Mouse (Mus musculus): ENCODE measurements at regions not wholly inside any gene's neighbourhood (a gene's known extent, or its start where the extent isn't known, plus 50 kb on each side); places are given as distances from the start of the nearest gene placed in this dataset.

GRCm38 (mm10) chr5:50145458-50146083 is 86.8 kb upstream of the Adgra3 start:
- TF ChIP-seq EP300 (optimal IDR thresholded peaks at IDR 0.05) (no peak), CTCF (IDR thresholded peaks at IDR 0.05; ENCODE audit: low read depth) (no peak)
- no peak overlapping the region for H3K9ac ChIP-seq (ENCODE audit: low read length)
- H3K4me1 ChIP-seq (replicated peaks; ENCODE audit: control insufficient read depth, insufficient read depth), result no peaks in the 10 kb centered on the region
- 71% methylated on average over 2 of the region's 2 CpGs for WGBS
- no peak for DNase-seq (ENCODE audit: low spot score)
- no peaks in the 10 kb centered on the region for H3K36me3 ChIP-seq (ENCODE audit: control insufficient read depth, insufficient read depth, low read length)
- no peak for ATAC-seq (ENCODE audit: low FRiP score, low TSS enrichment)
- no peak overlapping the region for H3K4me3 ChIP-seq (ENCODE audit: low read depth, low read length)
- no peaks in the 10 kb centered on the region for H3K27me3 ChIP-seq (ENCODE audit: control insufficient read depth, insufficient read depth, low read length)
- no peaks in the 10 kb centered on the region for H3K9me3 ChIP-seq (ENCODE audit: control insufficient read depth, low read length)
- H3K4me2 ChIP-seq (replicated peaks; ENCODE audit: low read depth), result no peak overlapping the region
- no peak overlapping the region for H3K27ac ChIP-seq (replicated peaks)

- H3K4me1 ChIP-seq (replicated peaks; ENCODE audit: control insufficient read depth, insufficient read depth), result no peaks in the 10 kb centered on the region
- no peak overlapping the region for H3K9ac ChIP-seq (ENCODE audit: low read length)
- WGBS, result 46% methylated on average over 2 of the region's 2 CpGs
- no peak overlapping the region for H3K4me3 ChIP-seq (ENCODE audit: low read depth, low read length)
- H3K27me3 ChIP-seq (ENCODE audit: control insufficient read depth, insufficient read depth, low read length), result no peaks in the 10 kb centered on the region
- no peak for ATAC-seq (ENCODE audit: low FRiP score, low TSS enrichment)
- H3K36me3 ChIP-seq (ENCODE audit: control insufficient read depth, insufficient read depth, low read length), result no peaks in the 10 kb centered on the region
- H3K4me2 ChIP-seq (replicated peaks; ENCODE audit: low read depth), result no peak overlapping the region
- DNase-seq (ENCODE audit: low spot score), result no peak
- H3K27ac ChIP-seq (replicated peaks), result no peak overlapping the region
- TF ChIP-seq CTCF (IDR thresholded peaks at IDR 0.05; ENCODE audit: low read depth) (no peak), EP300 (optimal IDR thresholded peaks at IDR 0.05) (no peak)
- no peaks in the 10 kb centered on the region for H3K9me3 ChIP-seq (ENCODE audit: control insufficient read depth, low read length)
Measured at GRCm38 (mm10) chr5:50130202-50130601, 71.4 kb upstream of the Adgra3 start.

- no peaks in the 10 kb centered on the region for H3K9me3 ChIP-seq (ENCODE audit: control insufficient read depth, low read length)
- no peak overlapping the region for H3K27ac ChIP-seq (replicated peaks)
- no peaks in the 10 kb centered on the region for H3K36me3 ChIP-seq (ENCODE audit: control insufficient read depth, insufficient read depth, low read length)
- no peak overlapping the region for H3K4me3 ChIP-seq (ENCODE audit: low read depth, low read length)
- no peaks in the 10 kb centered on the region for H3K4me1 ChIP-seq (replicated peaks; ENCODE audit: control insufficient read depth, insufficient read depth)
- DNase-seq (ENCODE audit: low spot score) (no peak), ATAC-seq (ENCODE audit: low FRiP score, low TSS enrichment) (no peak)
- H3K4me2 ChIP-seq (replicated peaks; ENCODE audit: low read depth), result no peak overlapping the region
- 85% methylated on average over 3 of the region's 3 CpGs for WGBS
- TF ChIP-seq CTCF (IDR thresholded peaks at IDR 0.05; ENCODE audit: low read depth) (no peak), EP300 (optimal IDR thresholded peaks at IDR 0.05) (no peak)
- no peak overlapping the region for H3K9ac ChIP-seq (ENCODE audit: low read length)
- H3K27me3 ChIP-seq (ENCODE audit: control insufficient read depth, insufficient read depth, low read length), result no peaks in the 10 kb centered on the region
Measured at GRCm38 (mm10) chr5:50128972-50129371, 70.2 kb upstream of the Adgra3 start.

GRCm38 (mm10) chr5:50126594-50126993 is 67.8 kb upstream of the Adgra3 start:
- Histone ChIP-seq H3K27ac (replicated peaks) (no peak overlapping the region), H3K4me2 (replicated peaks; ENCODE audit: low read depth) (no peak overlapping the region), H3K9me3 (ENCODE audit: control insufficient read depth, low read length) (no peaks in the 10 kb centered on the region), H3K36me3 (ENCODE audit: control insufficient read depth, insufficient read depth, low read length) (no peaks in the 10 kb centered on the region), H3K4me3 (ENCODE audit: low read depth, low read length) (no peak overlapping the region), H3K4me1 (replicated peaks; ENCODE audit: control insufficient read depth, insufficient read depth) (no peaks in the 10 kb centered on the region), H3K27me3 (ENCODE audit: control insufficient read depth, insufficient read depth, low read length) (no peaks in the 10 kb centered on the region), H3K9ac (ENCODE audit: low read length) (no peak overlapping the region)
- no peak for ATAC-seq (ENCODE audit: low FRiP score, low TSS enrichment)
- TF ChIP-seq CTCF (IDR thresholded peaks at IDR 0.05; ENCODE audit: low read depth) (no peak), EP300 (optimal IDR thresholded peaks at IDR 0.05) (no peak)
- no peak for DNase-seq (ENCODE audit: low spot score)
- 39% methylated on average over 2 of the region's 2 CpGs for WGBS

GRCm38 (mm10) chr5:50126177-50126576 is 67.4 kb upstream of the Adgra3 start:
- H3K4me2 ChIP-seq (replicated peaks; ENCODE audit: low read depth), result no peak overlapping the region
- H3K27me3 ChIP-seq (ENCODE audit: control insufficient read depth, insufficient read depth, low read length), result no peaks in the 10 kb centered on the region
- DNase-seq (ENCODE audit: low spot score) (no peak), ATAC-seq (ENCODE audit: low FRiP score, low TSS enrichment) (no peak)
- no peak overlapping the region for H3K4me3 ChIP-seq (ENCODE audit: low read depth, low read length)
- no peaks in the 10 kb centered on the region for H3K4me1 ChIP-seq (replicated peaks; ENCODE audit: control insufficient read depth, insufficient read depth)
- no peak overlapping the region for H3K9ac ChIP-seq (ENCODE audit: low read length)
- H3K36me3 ChIP-seq (ENCODE audit: control insufficient read depth, insufficient read depth, low read length), result no peaks in the 10 kb centered on the region
- H3K9me3 ChIP-seq (ENCODE audit: control insufficient read depth, low read length), result no peaks in the 10 kb centered on the region
- no peak overlapping the region for H3K27ac ChIP-seq (replicated peaks)
- no peak for TF ChIP-seq CTCF (IDR thresholded peaks at IDR 0.05; ENCODE audit: low read depth)
- no peak for TF ChIP-seq EP300 (optimal IDR thresholded peaks at IDR 0.05)

- Histone ChIP-seq H3K27me3 (ENCODE audit: control insufficient read depth, insufficient read depth, low read length) (no peaks in the 10 kb centered on the region), H3K27ac (replicated peaks) (no peak overlapping the region), H3K4me3 (ENCODE audit: low read depth, low read length) (no peak overlapping the region), H3K9ac (ENCODE audit: low read length) (no peak overlapping the region), H3K4me2 (replicated peaks; ENCODE audit: low read depth) (no peak overlapping the region), H3K36me3 (ENCODE audit: control insufficient read depth, insufficient read depth, low read length) (no peaks in the 10 kb centered on the region), H3K9me3 (ENCODE audit: control insufficient read depth, low read length) (no peaks in the 10 kb centered on the region), H3K4me1 (replicated peaks; ENCODE audit: control insufficient read depth, insufficient read depth) (no peaks in the 10 kb centered on the region)
- TF ChIP-seq CTCF (IDR thresholded peaks at IDR 0.05; ENCODE audit: low read depth), result no peak
- no peak for TF ChIP-seq EP300 (optimal IDR thresholded peaks at IDR 0.05)
- 63% methylated on average over 2 of the region's 2 CpGs for WGBS
- DNase-seq (ENCODE audit: low spot score), result no peak
- no peak for ATAC-seq (ENCODE audit: low FRiP score, low TSS enrichment)
Measured at GRCm38 (mm10) chr5:50125676-50126075, 66.9 kb upstream of the Adgra3 start.
